7 mouse cellular contexts compared by ENCODE assay signal in genomic region chr13:95746509-95746908, GRCm38 (mm10). TPM values are rescaled to one million over a fixed set of nuclear protein-coding genes. Genes with fewer than 3 reads are reported as not detected.
DNase-seq lines count a peak whose midpoint lies in the region.

No protein-coding gene starts in this region.

- DNase-seq in CD4-positive helper T cell, adult 2 months (ENCODE audit: low read depth, low spot score), result peak; percentile 24
- peak; percentile 20 for DNase-seq in MN1 (ENCODE audit: low spot score)
- DNase-seq in cerebellum, postnatal 14 days, result peak; percentile 79 to 81
- DNase-seq in gastrocnemius, postnatal 4 days (ENCODE audit: low spot score in 2 of 2), result peak; percentile 50 to 60
- DNase-seq in kidney, postnatal 36 days, result peak; percentile 31 to 75
- DNase-seq in lung, postnatal 10 days, result peak; percentile 77
- DNase-seq in spleen, adult 12 weeks (ENCODE audit: low spot score), result peak; percentile 23

RNA-seq across cellular contexts. Expression of gene F2rl2, which starts 49.9 kb away (rescaled TPM):
- total RNA-seq in gastrocnemius, postnatal 4 days (2021), result under 1 TPM in 1 of 2 experiments, not detected in 1; 0.10 TPM

Comparison
In these comparisons a context has a peak if more than half of its experiments do, and no peak if none do; other contexts are left out.
1. Peak in every context shown above with its lines: DNase-seq.
2. DNase-seq: peak in every context shown above with its lines; median percentile 80 in cerebellum, postnatal 14 days; 77 in lung, postnatal 10 days; 55 in gastrocnemius, postnatal 4 days; 53 in kidney, postnatal 36 days; 24 in CD4-positive helper T cell, adult 2 months; 23 in spleen, adult 12 weeks; 20 in MN1.